Mouse (Mus musculus) frontal cortex, adult (tissue): ENCODE data around the gene Cyp4a31.
"Not testable (repeated sequence)": the region's sequence is repeated elsewhere in the genome, so short reads cannot be mapped to it uniquely, and the experiment has no call there.

Experiments used
- ATAC-seq: cut with Nextera tagmentation; 2 replicates; pipeline ENCODE4 v1.9.2; 2017; ENCODE audit warnings: mild to moderate bottlenecking, moderate library complexity, mixed read lengths; ENCODE audit not compliant: low TSS enrichment

Gene Cyp4a31

DNA sequence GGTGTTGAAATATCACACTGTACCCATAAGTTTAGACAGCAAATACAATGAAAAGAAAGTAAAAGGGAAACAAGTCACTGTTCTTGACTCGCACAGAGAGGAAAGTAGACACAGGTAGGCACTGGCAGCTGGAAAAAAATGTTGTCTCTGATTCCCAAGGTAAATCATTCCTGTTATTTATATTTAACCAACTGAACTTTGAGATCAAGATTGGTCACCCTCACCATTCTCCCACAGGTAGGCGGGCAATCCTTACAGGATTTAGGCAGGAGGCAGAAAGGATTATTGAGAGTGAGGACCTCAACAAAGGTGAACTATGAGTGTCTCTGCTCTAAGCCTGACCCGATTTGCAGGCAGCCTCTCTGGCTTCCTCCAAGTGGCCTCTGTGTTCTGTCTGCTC is at the start of gene Cyp4a31:
Gene Cyp4a31, plus strand, starts transcription at position 249 of the 400 bp plus-strand sequence.
- ATAC-seq = no peak

DNA sequence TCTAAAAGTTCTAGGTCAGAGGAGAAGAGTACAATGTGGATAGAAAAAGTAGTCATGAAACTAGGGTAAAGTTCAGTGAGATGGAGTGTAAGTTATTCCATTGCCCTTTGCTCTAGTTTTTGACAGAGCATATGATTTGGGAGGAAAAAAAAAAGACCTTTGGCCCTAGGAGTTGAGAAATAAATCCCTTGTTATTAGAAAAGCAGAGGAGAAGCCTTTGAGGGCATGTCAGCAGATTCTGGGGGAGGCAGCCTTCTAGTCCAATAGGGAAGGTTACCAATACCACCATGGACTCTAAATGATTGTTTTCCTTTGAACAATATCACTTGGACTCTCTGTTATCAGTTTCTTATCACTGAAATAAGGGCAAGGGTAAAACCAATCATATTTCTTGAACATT is 49.5 kb upstream of the Cyp4a31 start:
- ATAC-seq = not testable (repeated sequence)

DNA sequence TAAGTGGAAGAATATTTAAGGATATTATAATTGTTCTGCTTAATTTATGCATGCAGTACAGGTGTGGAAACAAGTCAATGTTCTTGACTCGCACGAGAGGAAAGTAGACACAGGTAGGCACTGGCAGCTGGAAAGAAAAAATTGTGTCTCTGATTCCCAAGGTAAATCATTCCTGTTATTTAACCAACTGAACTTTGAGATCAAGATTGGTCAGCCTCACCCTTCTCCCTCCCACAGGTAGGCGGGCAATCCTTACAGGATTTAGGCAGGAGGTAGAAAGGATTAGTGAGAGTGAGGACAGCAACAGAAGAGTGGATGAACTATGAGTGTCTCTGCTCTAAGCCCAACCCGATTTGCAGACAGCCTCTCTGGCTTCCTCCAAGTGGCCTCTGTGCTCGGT is 45.4 kb upstream of the Cyp4a31 start, which contains the start of gene Cyp4a10:
Gene Cyp4a10, plus strand, starts transcription at position 265 of the 400 bp plus-strand sequence.
- ATAC-seq = not testable (repeated sequence)

DNA sequence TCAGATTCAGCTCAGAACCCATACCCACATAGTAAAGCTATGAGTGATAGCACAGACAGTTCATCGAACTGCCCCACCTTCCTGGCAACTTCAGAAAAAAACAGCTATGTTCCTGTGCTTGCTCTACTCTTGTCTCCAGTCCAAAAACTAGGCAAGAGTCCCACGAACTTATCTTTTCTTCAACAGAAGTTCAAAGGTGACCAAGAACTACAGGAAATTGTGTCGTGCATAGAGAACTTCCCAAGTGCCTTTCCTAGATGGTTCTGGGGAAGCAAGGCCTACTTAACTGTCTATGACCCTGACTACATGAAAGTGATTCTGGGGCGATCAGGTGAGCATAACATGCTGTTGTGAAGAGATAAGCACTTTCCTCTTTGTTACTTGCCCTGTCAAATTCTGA is 44.0 kb upstream of the Cyp4a31 start:
- no peak for ATAC-seq

DNA sequence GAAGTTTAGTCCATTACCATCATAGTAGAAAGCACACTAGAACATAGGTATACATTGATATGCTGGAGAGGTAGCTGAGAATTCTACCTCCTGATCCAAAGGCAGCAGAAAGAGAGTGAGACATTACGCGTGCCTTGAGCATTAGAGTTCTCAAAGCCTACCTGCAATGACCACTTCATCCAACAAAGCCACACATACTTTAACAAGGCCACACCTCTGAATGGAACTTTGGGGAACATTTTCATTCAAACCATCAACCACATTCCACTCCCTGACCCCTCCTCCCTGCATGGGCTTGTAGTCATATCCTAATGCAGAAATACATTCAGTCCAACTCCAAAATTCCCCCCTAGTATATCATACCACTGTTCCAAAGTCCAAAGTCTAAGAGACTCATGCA is 41.7 kb upstream of the Cyp4a31 start:
- no peak for ATAC-seq

DNA sequence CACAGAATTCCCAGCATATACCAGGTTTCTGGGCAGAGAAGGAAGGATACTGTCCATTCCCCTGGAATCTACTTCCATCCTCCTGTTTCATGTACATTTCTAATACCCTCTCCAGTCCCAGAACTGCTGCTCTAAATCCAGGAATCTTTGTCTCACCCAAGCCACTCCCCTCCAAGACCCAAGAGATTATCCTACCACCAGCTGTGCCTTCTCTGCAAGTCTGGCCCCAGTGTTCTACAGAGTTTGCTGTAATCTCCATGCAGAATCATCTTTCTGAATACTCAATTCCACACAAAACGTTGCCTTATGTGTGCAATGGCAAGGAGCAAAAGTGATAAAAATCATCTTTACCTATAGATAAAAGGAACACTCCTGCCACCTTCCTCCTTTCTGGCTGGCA is 18.3 kb upstream of the Cyp4a31 start:
- ATAC-seq = no peak

DNA sequence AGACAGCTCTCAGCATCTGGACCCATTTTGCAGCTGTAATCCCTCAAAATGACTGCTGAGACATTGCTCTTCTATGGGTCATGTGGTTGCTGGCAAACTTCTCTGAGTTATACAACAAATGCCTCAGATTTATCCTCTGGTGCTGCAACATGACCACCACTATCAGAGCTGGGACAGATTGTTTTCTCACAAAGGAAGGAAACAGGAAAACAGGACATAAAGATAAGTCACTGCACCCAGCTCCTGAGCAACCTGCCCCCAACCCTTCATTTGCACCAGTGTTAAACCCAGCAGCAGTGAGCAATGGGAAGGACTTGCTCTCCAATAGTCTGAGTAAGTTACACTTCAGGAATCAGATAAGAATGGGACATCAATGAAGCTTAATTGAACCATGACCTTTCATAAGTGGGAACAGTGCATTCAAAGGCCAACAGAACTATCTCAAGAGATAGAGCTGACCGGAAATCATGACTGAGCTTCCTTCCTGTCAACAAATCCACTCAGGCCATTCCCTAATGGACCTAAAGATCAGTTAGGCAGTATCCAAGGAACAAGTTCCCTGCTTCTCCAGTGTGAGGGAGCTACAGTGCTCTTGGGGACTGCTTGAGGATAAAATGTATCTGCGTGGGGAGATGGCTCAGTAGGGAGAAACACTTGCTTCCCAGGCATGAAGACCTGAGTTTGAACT is 17.2 kb upstream of the Cyp4a31 start:
- ATAC-seq = no peak

DNA sequence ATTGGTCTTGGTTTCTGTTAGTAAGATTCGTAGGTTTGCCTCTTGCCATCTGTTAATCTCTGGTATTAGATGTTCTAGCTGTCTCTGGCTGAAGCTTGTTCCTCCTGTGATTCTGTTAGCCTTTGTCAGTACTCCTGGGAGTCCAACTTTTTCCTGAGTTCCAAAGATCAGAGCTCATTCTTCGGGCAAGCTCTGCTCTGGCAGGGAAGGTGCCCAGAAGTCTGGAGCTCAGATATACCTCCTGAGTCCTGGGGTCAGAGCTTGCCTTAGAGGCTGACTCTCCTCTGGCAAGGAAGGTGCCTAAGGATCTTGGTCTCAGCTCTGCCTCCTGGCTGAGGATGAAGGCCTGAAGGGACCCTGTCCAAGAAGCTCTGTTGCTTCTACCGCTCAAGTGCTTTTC is 10.7 kb upstream of the Cyp4a31 start:
- no peak for ATAC-seq

DNA sequence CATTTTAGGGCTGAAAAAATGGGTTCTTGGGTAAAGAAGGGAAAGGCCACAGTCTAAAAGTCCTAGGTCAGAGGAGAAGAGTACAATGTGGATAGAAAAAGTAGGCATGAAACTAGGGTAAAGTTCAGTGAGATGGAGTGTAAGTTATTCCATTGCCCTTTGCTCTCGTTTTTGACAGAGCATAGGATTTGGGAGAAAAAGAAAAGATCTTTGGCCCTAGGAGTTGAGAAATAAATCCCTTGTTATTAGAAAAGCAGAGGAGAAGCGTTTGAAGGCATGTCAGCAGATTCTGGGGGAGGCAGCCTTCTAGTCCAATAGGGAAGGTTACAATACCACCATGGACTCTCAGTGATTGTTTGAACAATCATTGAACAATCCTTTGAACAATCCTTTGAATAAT is 7.9 kb upstream of the Cyp4a31 start:
- no peak for ATAC-seq

DNA sequence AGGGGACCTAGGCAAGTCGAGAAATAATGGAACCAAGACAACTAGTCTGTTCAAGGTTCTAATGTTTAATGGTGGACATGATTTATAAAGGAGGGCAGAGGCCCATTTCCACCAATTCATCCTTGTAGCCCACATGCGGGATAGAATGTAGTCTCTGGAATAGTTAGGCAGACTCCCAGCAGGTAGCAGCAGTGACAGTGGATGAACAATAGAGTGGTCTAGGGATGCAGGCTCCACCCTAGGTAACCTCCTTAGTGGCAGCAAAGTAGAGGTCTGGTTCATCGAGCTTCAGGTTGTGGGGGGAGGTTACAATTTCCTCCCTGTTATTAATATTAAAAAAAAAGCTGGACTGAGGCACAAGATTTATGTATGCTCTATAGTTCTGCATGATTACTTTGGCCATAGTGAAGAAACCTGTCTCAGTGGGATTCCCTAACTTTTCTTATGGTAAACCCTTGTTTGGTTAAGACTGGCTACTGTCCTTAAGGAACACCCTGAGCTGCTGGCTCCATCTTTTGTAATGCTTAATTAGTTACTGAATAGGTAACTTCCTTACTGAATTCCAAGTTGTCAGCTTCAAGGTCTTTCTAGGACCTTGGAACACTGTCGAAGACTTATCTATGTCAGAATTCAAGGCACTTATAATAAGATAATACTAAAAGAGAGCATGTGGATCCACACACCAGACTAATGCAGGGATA is 5.4 kb upstream of the Cyp4a31 start:
- no peak for ATAC-seq

DNA sequence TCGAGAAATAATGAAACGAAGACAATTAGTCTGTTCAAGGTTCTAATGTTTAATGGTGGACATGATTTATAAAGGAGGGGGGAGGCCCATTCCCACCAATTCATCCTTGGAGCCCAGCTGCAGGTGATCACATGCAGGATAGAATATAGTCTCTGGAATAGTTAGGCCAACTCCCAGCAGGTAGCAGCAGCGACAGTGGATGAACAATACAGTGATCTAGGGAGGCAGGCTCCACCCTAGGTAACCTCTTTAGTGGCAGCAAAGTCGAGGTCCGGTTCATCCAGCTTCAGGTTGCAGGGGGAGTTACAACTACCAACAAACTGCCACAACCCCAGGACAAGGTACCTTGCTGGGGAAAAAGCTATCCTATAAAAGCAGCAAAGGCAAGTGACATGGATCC is 2.2 kb upstream of the Cyp4a31 start:
- ATAC-seq = not testable (repeated sequence)

DNA sequence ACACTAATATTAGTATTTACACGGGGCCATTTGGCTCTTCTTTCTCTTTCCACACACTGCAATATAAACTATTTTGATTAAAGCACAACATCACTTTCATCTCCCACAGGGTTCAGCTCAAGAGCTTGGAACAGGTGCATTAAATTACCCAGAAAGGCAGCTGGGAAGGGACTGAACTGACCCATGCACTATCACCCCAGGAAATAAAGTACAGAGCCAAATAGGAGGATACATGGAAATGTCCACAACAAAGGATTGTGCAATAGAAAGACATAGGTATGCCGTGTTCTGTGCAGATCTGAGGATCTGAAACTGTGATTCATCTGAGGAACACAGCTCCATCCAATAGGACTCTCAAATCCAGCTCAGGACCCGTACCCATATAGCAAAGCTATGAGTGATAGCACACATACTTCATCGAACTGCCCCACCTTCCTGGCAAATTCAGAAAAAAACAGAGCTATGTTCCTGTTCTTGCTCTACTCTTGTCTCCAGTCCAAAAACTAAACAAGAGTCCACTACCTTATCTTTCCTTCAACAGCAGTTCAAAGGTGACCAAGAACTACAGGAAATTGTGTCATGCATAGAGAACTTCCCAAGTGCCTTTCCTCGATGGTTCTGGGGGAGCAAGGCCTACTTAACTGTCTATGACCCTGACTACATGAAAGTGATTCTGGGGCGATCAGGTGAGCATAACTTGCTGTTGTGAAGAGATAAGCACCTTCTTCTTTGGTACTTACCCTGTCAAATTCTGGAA is 1.2 kb downstream of the Cyp4a31 start:
- ATAC-seq = not testable (repeated sequence)

DNA sequence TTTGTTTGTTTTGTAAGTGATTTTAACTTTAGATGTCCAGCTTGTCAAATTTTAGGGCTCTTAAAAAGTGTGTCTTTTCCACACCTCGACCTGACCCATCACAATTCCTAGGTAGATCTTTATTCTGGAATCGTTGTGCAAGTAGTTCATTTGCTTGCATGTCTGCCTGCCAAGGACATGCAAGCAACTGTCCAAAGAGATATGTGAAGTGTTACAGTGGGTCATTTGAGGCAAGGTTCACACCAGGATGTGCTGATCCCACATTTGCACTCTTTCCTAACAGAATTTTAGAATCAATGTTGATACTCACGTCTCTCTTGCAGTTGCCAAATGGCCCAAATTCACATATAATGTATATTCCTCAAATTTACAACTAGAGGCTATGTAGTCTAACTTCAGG is 11.8 kb downstream of the Cyp4a31 start:
- no peak for ATAC-seq

DNA sequence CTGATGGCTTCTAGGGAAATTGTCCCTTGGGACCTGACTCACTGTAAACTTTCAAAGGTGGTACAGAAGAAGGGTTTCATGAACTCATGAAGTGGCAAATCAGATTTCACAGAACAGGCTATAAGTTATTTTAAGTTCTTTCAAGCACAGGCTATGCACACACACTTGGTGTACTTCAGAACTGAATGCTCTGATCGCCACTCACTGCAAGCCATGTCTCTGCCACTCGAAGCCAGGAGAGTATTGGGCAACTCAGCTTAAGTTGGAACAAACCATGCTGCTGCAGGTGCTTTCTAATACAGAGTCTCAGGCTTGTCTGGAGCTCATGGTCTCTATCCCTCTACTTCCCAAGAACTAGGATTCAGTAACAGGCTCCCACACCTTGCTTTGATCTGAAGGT is 12.3 kb downstream of the Cyp4a31 start:
- ATAC-seq = no peak

DNA sequence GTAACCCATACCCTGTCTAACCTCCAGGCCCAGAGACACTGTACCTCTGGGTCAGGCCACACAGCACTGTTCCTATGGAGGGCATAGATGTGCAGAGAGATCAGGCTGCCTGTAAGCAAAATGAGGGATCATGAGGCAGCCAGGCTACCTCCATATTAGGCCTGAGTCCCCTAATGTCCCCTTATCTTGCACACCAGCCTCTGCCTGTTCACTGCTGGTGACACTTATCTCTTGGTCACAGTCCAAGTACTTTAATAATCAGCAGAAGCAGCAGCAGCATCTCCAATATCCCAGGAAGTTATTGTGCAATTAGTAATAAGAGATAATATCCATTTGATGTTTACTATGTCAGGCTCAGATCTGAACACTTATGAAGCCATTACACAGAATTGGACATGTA is 19.6 kb downstream of the Cyp4a31 start:
- no peak for ATAC-seq

DNA sequence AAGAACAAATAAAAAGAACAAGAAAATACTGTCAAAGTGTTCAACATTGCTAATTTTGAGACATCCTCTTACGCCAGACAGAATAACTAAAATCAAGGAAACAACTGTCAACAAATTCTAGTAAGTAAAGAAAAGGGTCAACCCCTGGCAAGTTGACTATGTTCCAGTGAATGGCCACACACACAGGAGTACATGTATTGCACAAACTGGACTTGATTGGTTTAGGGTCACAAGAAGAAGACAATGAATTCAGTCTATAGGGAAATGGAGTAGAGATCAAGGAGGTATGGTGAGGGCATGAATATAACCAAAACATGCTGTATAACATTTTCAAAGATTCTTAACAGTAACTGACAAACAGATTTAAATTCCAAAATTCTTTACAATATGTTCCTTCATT is 32.9 kb downstream of the Cyp4a31 start:
- no peak for ATAC-seq

DNA sequence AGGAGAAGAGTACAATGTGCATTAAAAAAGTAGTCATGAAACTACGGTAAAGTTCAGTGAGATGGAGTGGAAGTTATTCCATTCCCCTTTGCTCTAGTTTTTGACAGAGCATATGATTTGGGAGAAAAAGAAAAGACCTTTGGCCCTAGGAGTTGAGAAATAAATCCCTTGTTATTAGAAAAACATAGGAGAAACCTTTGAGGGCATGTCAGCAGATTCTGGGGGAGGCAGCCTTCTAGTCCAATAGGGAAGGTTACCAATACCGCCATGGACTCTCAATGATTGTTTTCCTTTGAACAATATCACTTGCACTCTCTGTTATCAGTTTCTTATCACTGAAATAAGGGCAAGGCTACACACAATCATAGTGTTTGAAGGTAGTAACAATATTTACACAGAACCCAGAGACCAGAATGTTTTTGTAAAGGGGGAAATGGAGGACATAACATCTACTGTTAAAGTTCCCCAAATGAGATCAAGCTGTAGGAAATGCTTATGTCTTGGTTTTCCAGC is 33.4 kb downstream of the Cyp4a31 start:
- no peak for ATAC-seq

DNA sequence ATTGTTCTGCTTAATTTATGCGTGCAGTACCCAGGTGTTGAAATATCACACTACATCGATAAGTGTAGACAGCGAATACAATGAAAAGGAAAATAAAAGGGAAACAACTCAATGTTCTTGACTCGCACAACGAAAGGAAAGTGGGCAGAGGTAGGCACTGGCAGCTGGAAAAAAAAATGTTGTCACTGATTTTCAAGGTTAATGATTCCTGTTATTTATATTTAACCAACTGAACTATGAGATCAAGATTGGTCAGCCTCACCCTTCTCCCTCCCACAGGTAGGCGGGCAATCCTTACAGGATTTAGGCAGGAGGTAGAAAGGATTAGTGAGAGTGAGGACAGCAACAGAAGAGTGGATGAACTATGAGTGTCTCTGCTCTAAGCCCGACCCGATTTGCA is 37.2 kb downstream of the Cyp4a31 start, which contains the start of gene Cyp4a32:
Gene Cyp4a32, plus strand, starts transcription at position 359 of the 400 bp plus-strand sequence.
- not testable (repeated sequence) for ATAC-seq

DNA sequence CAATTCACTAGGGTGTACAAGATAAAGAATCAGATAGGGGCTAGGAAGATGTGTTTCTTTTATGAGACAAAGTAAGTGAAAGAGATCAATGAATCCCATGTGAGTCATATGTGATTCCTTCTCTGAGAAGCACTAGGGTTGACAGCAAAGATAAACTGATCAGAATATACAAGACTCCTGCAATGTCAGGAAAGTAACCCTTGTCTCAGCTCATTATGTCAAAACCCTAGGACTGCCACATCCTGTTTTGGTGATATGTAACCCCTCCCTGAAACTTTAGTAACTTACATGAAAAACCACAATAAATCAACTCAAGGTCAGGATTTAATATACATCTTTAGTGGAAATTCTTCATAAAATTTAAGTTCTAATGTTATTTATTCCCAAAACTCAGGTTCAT is 50.6 kb downstream of the Cyp4a31 start:
- no peak for ATAC-seq

DNA sequence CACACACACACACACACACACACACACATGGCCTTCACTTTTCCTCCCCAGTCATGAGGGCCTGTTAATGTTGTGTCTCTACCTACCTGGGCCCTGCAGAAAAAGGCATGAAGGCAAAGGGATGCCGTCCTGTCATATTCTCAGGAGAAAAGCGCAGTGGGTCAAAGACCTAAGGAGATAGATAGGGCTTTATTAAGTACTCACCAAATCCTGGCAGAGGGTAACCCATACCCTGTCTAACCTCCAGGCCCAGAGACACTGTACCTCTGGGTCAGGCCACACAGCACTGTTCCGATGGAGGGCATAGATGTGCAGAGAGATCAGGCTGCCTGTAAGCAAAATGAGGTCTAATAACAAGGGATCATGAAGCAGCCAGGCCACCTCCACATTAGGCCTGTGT is 62.1 kb downstream of the Cyp4a31 start:
- not testable (repeated sequence) for ATAC-seq
